Mouse (Mus musculus) small intestine, adult 2 months (tissue): Measurements from ENCODE around the gene Wap.
"Not testable (repeated sequence)": the region's sequence is repeated elsewhere in the genome, so short reads cannot be mapped to it uniquely, and the experiment has no call there.

ENCODE experiments used
- CTCF ChIP-seq: fragments of 200-500 bp; IDR thresholded peaks from 2 replicates; pipeline ENCODE4 v1.5.1; 2012; ENCODE audit warnings: low read depth, mild to moderate bottlenecking, control low read depth, inconsistent platforms, low read length, moderate library complexity, mixed read lengths; ENCODE audit not compliant: insufficient replicate concordance, insufficient read length; ENCODE audit errors: extremely low read depth
- POLR2A ChIP-seq: fragments of 200-500 bp; IDR thresholded peaks from 2 replicates; pipeline ENCODE4 v1.6.1; 2012; ENCODE audit warnings: low read depth, mild to moderate bottlenecking, control low read depth, inconsistent platforms, low read length, moderate library complexity

- not testable (repeated sequence) for TF ChIP-seq POLR2A, CTCF
These were observed 14.5 kb upstream of the Wap start for GRCm38 (mm10) chr11:6652978-6653377.
